Mouse (Mus musculus) midbrain, embryonic 15.5 days (tissue): ENCODE data around the gene Kcnab2. TPM values are rescaled to one million over a fixed set of nuclear protein-coding genes. Genes with fewer than 3 reads are reported as not detected.

Source experiments
- ATAC-seq: fragments of 200-750 bp; cut with Nextera tagmentation; replicated peaks from 2 replicates; pipeline ENCODE4 v1.8.0; 2017; ENCODE audit warnings: moderate TSS enrichment
- H3K27ac ChIP-seq: fragments of 300-500 bp; sonication (generic); 2 replicates; pipeline ENCODE4 v1.5.1; 2015; ENCODE audit warnings: mild to moderate bottlenecking, inconsistent platforms
- H3K27me3 ChIP-seq: fragments of 300-500 bp; sonication (generic); replicated peaks from 2 replicates; pipeline ENCODE4 v1.6.1; 2015; ENCODE audit warnings: inconsistent platforms
- H3K36me3 ChIP-seq: fragments of 300-500 bp; sonication (generic); replicated peaks from 2 replicates; pipeline ENCODE4 v1.6.1; 2015; ENCODE audit warnings: inconsistent platforms
- H3K4me1 ChIP-seq: fragments of 300-500 bp; sonication (generic); 2 replicates; pipeline ENCODE4 v1.6.1; 2015; ENCODE audit warnings: inconsistent platforms
- H3K4me2 ChIP-seq: fragments of 300-500 bp; sonication (generic); 2 replicates; pipeline ENCODE4 v1.6.1; 2015; ENCODE audit warnings: inconsistent platforms, mild to moderate bottlenecking, moderate library complexity
- H3K4me3 ChIP-seq: fragments of 300-500 bp; sonication (generic); 2 replicates; pipeline ENCODE4 v1.5.1; 2015; ENCODE audit warnings: mild to moderate bottlenecking, inconsistent platforms
- H3K9ac ChIP-seq: fragments of 300-500 bp; sonication (generic); 2 replicates; pipeline ENCODE4 v1.6.1; 2015; ENCODE audit warnings: mild to moderate bottlenecking, inconsistent platforms
- H3K9me3 ChIP-seq: fragments of 300-500 bp; sonication (generic); 2 replicates; pipeline ENCODE4 v1.6.1; 2016; ENCODE audit warnings: inconsistent platforms
- WGBS: fragments of 180-500 bp; shearing (Covaris S2); methylation state at CpG from one replicate; pipeline ENCODE4 v1.1.7; 2015; ENCODE audit warnings: mixed read lengths; 5-methylcytosine and 5-hydroxymethylcytosine counted together
- polyA plus RNA-seq: library from polyadenylated mRNA; unstranded; fragments of >200 nt; fragmentation: Nextera tagmentation; extraction: Ambion mirVana; gene quantifications from 2 replicates; pipeline ENCODE4 v1.2.1, GENCODE M21; 2015

Gene Kcnab2
- 26.1 and 27.8 TPM in 2 replicates for polyA plus RNA-seq

DNA sequence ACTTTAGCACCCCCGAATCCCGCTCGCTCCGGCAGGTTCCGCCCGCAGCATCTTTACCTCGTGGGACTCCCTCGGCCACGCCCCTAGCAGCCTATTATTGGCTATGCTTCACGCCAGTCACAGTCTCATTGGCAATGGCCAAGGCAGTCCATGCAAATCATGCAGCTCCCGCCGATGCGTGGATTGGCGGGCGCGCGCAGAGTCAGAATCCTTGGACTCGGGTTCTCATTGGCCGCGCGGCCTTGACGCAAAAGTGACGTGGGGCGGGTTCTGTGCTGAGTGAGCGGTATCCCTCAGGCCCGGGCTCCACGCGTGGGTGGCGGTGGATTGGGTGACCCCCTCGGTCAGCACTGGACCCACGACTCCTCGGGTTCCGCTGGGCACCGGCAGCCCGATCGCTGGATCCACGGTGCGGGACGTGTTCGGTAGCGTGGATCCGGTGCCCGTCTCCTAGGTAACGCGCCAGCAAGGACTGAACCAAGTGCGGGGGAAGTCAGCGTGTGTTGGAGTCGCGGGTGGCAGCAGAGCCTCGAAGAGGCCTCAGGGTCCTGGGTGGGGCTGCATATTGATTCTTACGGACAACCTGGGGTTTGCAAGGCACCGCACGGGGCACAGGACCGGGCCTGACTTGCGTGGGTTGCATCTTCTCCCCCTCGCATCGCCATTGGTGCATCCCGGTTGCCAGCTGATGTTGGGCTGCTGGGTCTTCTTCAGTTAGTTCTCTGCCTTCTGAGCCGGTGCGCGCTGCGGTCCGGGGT is at the start of gene Kcnab2:
Gene Kcnab2, minus strand, starts transcription at position 406 of the 758 bp plus-strand sequence.
- H3K9me3 ChIP-seq = no peaks in the 10 kb centered on the region
- peak within 1 kb of the TSS; percentile 63 for H3K4me3 ChIP-seq
- peaks cover 32% of the 10 kb centered on the region for H3K4me1 ChIP-seq
- H3K36me3 ChIP-seq = no peaks in the 10 kb centered on the region
- peak; percentile 96 for ATAC-seq
- peak within 1 kb of the TSS; percentile 95 for H3K27ac ChIP-seq
- H3K4me2 ChIP-seq = peak within 1 kb of the TSS; percentile 92
- no peaks in the 10 kb centered on the region for H3K27me3 ChIP-seq
- H3K9ac ChIP-seq = peak within 1 kb of the TSS; percentile 91
- under 1% methylated on average over 63 of the region's 63 CpGs for WGBS

DNA sequence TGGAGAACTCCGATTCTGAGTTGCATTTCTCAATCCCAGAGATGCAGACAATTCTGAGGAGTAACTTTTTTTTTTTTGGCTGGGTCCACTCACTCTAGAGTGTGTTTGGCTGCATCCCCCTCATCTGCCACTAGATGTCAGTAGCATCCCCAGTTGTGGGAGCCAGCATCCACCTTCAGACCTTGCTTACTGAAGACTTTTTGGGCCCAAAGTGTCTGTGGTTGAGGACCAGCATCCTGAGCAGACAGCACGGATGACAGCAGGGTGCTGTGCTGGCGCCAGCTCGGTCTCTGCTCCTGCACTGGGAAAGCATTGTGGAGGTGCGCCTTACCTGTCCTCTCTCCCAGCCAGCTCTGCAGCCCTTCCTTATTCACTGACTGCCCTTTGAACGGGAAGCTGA is 42.4 kb upstream of the Kcnab2 start:
- no peaks in the 10 kb centered on the region for H3K4me1 ChIP-seq
- no peaks in the 10 kb centered on the region for H3K9me3 ChIP-seq
- H3K27me3 ChIP-seq = no peaks in the 10 kb centered on the region
- ATAC-seq = no peak
- H3K9ac ChIP-seq = no peak overlapping the region
- H3K4me3 ChIP-seq = no peak overlapping the region
- H3K4me2 ChIP-seq = no peak overlapping the region
- H3K27ac ChIP-seq = no peak overlapping the region
- WGBS = 37% methylated on average over 6 of the region's 6 CpGs
- H3K36me3 ChIP-seq = no peaks in the 10 kb centered on the region

DNA sequence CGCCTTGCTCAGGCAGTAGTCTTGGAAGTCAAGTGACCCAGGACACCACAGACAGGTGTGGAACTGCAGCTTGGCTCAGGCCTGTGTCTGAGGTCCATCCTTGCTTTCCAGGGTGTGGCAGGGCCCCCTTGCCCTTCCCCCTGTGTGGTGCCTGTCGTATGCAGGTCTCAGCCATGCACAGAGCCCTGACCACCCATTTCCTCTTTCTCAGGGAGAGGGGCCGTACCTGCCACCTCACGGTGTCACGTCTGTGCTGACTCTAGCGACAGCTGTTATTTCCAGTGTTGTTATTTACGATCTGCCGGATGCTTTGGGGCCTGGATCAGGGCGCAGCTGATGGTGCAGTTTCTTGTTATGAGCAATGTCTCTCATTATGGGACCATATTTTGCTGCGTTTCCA is 41.4 kb upstream of the Kcnab2 start:
- Histone ChIP-seq H3K4me1 (no peaks in the 10 kb centered on the region), H3K9ac (no peak overlapping the region), H3K4me3 (no peak overlapping the region), H3K36me3 (no peaks in the 10 kb centered on the region), H3K4me2 (no peak overlapping the region), H3K27ac (no peak overlapping the region), H3K27me3 (no peaks in the 10 kb centered on the region), H3K9me3 (no peaks in the 10 kb centered on the region)
- ATAC-seq = no peak
- 92% methylated on average over 10 of the region's 10 CpGs for WGBS

DNA sequence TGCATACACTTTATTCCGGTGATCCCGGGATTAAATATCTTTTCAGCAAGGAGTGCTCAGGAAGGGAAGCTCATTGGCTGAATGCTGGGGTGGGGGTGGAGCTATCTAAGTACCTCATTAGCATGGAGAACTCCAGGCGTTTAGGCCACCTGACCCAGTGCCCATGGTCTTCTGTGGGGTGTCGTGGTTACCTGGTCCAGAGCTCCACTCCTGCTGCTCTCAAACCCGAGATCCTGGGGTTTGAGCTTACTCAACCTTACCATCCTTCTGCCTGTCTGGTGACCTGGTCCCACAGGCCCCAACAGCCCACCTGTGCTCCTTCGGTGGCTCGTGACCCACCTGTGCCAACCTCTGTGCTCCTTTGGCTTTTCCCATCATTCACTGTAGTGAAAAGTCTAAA is 37.2 kb upstream of the Kcnab2 start:
- Histone ChIP-seq H3K4me2 (no peak overlapping the region), H3K9ac (no peak overlapping the region), H3K9me3 (no peaks in the 10 kb centered on the region), H3K27me3 (no peaks in the 10 kb centered on the region), H3K27ac (no peak overlapping the region), H3K4me1 (peaks cover 6% of the 10 kb centered on the region; the same call in 1 of the 2 replicates), H3K36me3 (no peaks in the 10 kb centered on the region), H3K4me3 (no peak overlapping the region)
- ATAC-seq = no peak
- WGBS = 71% methylated on average over 7 of the region's 7 CpGs

DNA sequence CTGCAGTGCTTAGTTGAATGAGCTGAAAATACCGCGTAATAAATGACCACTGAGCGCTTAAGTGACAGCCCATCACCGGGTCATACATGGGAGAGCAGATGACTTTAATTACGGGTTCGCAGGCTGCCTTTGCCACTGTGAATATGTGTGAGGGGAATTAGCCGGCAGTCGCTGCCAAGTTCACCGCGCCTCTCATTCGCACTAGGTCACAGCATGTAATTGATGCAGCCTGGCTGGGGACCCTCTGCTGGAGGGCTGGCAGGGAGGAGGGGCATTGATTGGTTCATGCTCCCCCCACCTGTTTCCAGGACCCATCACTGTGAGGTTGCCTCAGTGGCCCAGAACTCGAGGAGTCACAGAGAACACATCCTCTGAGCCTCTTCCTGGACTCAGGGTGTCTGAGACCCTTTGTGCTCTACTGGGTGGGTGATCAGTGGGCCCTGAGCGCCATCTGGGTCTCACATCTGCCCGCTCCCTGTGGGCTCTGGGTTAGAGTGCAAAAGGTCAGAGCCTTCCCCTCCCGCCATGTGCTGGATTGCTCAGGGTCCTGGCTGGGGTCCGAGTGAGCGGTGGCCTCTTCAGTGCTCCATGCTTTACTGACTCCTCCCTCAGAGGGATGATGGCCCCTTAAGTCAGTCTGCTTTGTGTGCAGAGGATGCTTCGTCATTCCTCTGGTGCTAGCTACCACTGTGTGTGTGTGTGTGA is 34.7 kb upstream of the Kcnab2 start:
- Histone ChIP-seq H3K9ac (no peak overlapping the region), H3K27ac (no peak overlapping the region), H3K9me3 (no peaks in the 10 kb centered on the region), H3K4me3 (no peak overlapping the region), H3K4me2 (no peak overlapping the region), H3K27me3 (no peaks in the 10 kb centered on the region), H3K4me1 (peaks cover 6% of the 10 kb centered on the region; the same call in 1 of the 2 replicates), H3K36me3 (no peaks in the 10 kb centered on the region; the same call in 1 of the 2 replicates)
- ATAC-seq = 0 out of 2 replicates have a peak, but pooled peaks have one; percentile 37
- WGBS = 45% methylated on average over 18 of the region's 18 CpGs

DNA sequence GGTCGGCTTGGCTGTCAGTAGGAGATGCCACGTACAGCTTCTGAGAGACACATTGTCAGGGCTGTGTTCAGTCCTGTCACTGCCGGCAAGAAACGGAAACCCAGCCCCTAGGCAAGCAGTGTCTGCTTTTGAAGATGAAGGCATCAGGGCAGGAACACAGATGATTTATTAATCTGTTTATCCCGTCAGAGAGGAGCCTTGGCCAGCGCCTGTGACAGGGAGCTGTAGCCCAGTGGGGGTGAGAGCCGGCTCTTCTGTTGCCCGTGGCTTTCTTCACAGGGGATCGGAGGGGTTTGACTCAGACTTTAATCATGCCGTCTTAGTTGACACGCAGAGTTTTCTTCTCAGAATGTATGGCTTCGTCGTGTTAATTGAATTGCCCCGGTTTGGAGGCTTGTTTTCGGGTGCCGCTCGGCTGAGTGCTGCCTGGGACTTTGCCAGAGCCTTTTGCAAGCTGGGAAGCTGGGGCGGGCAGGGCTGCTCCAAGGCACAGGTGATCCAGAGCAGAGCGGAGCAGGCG is 16.7 kb upstream of the Kcnab2 start:
- H3K9ac ChIP-seq = no peak overlapping the region
- no peaks in the 10 kb centered on the region for H3K27me3 ChIP-seq
- peaks cover 29% of the 10 kb centered on the region for H3K4me1 ChIP-seq
- ATAC-seq = peak; percentile 46; the same call in 1 of the 2 replicates
- H3K9me3 ChIP-seq = no peaks in the 10 kb centered on the region
- 26% methylated on average over 20 of the region's 20 CpGs for WGBS
- H3K4me3 ChIP-seq = no peak overlapping the region
- H3K36me3 ChIP-seq = peaks cover 5% of the 10 kb centered on the region; the same call in 1 of the 2 replicates
- peak overlapping the region; percentile 63 for H3K27ac ChIP-seq
- peak overlapping the region; percentile 8 for H3K4me2 ChIP-seq

DNA sequence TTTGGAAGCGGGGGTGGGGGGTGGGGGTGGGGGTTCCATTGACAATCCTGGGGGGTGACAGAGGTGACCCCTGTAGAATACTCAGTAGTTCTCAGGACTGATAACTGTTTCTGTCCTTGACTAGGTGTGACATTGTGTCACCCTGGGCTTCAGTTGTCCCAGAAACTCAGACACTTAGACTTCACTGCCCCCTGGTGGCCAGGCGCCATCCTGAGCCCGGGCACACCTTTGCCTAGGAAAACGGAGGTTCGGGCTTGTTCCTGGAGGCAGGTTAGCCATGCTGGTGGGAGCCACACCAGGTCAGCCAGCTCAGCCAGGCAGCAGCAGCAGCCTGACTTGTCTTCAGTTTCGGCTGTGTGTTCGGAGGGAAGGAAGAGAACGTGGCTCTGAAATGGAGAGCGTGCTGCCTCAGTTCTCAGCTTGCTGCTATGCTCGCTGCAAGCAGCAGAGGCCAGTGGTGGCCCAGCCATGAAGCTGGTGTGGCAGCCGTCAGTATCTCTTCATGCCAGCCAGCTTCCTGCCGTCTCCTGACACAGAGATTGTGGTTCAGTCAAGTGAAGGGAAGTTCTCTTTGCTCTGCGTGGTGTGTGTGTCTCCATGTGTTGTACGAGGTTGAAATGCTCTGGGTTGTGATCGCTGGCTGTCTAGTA is 13.7 kb upstream of the Kcnab2 start:
- Histone ChIP-seq H3K9ac (no peak overlapping the region), H3K4me2 (no peak overlapping the region)
- 0 out of 2 replicates have a peak, but pooled peaks have one; percentile 32 for ATAC-seq

DNA sequence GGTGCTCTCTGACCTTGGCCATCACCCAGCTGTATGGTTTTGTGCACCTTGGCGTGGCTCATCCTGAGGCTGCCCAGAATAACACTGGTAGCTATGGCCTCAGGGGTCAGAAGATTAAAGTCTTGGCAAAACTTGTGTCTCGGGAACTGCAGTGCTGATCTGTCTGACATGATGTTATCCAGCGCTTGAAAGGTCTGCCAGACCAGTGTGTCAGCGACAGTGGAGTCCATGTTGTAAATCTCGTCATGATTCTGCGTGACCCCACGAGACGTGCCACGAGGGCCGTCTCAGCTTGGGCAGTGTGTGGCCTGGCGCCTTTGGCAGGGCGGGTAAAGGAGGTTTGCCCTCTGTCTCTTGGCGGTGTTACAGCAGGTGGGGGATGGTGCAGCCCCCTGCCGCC is 12.6 kb upstream of the Kcnab2 start:
- WGBS = 89% methylated on average over 14 of the region's 14 CpGs
- no peaks in the 10 kb centered on the region for H3K36me3 ChIP-seq

More for the DNA sequence above, 13.7 kb upstream of the Kcnab2 start:
- no peak overlapping the region for H3K27ac ChIP-seq
- 52% methylated on average over 15 of the region's 15 CpGs for WGBS
- peaks cover 27% of the 10 kb centered on the region for H3K4me1 ChIP-seq
- no peaks in the 10 kb centered on the region for H3K36me3 ChIP-seq
- no peaks in the 10 kb centered on the region for H3K9me3 ChIP-seq
- no peak overlapping the region for H3K4me3 ChIP-seq
- no peaks in the 10 kb centered on the region for H3K27me3 ChIP-seq

DNA sequence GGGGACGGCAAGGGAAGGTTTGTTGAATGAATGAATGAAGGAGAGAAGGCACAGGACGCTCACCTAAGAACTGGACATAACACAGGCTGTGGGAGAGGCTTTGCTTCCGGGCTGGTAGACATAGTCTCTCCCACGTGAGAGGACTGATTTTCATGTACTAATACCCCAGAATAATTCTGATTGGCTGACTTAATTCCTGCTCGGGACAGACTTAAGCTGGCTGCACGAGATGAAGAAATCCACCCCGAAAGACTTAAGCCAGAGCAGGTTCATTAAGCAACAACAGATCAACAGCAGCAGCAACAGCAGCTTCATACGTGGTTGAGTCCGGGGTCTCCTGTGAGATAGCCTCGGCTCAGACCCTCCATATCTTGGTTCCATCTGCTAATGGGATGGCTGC is 10.4 kb upstream of the Kcnab2 start:
- Histone ChIP-seq H3K4me1 (peaks cover 3% of the 10 kb centered on the region), H3K9me3 (no peaks in the 10 kb centered on the region), H3K27ac (no peak overlapping the region), H3K27me3 (no peaks in the 10 kb centered on the region), H3K4me2 (no peak overlapping the region), H3K4me3 (no peak overlapping the region), H3K9ac (no peak overlapping the region), H3K36me3 (no peaks in the 10 kb centered on the region)
- WGBS = 77% methylated on average over 10 of the region's 10 CpGs
- no peak for ATAC-seq

More for the DNA sequence above, 12.6 kb upstream of the Kcnab2 start:
- H3K27me3 ChIP-seq = no peaks in the 10 kb centered on the region
- H3K9ac ChIP-seq = no peak overlapping the region
- H3K27ac ChIP-seq = no peak overlapping the region
- ATAC-seq = no peak
- H3K4me2 ChIP-seq = no peak overlapping the region
- H3K4me3 ChIP-seq = no peak overlapping the region
- peaks cover 20% of the 10 kb centered on the region for H3K4me1 ChIP-seq
- no peaks in the 10 kb centered on the region for H3K9me3 ChIP-seq

DNA sequence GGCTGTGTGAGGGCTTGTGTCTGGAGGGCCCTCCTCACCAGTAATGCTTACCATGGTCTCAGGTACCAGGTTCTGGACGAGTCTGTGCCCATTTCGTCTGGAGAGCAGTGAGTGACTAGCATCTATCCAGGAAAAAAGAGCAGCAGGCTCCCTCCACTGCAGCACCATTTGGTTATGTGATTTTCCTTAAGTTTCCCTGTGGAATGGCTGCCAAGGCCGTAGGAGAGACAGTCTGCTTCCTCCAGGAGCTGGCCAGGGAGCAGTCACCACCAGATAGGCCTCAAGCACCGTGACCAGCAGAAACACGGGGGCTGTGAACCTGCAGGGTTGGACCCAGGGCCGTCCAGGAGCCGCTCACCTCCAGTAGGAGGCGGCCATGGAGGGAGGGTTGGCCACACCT is 2.8 kb upstream of the Kcnab2 start:
- no peak overlapping the region for H3K4me2 ChIP-seq
- 61% methylated on average over 8 of the region's 8 CpGs for WGBS
- ATAC-seq = no peak
- H3K4me3 ChIP-seq = no peak overlapping the region
- no peaks in the 10 kb centered on the region for H3K9me3 ChIP-seq
- H3K36me3 ChIP-seq = no peaks in the 10 kb centered on the region
- no peak overlapping the region for H3K27ac ChIP-seq
- H3K9ac ChIP-seq = no peak overlapping the region
- H3K4me1 ChIP-seq = peaks cover 29% of the 10 kb centered on the region
- no peaks in the 10 kb centered on the region for H3K27me3 ChIP-seq

DNA sequence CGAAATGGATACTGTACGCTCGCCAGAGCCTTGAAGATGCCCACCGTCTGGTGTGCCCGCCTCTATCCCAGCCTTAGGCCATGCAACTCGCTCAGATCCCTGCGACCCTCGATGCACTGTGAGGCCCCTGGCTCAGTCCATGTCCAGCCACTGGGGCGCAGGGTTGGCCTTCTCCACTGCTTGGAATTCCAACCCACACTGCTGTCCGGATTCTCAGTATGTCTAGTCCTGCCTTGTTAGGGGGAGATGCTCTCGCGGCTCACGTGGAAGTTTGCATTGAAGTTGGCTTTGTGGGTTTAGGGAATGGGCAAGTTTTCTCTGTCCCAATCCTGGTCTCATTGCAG is 525 bp upstream of the Kcnab2 start:
- H3K9me3 ChIP-seq = no peaks in the 10 kb centered on the region
- no peaks in the 10 kb centered on the region for H3K36me3 ChIP-seq
- ATAC-seq = no peak; the same call in 1 of the 2 replicates
- no peaks in the 10 kb centered on the region for H3K27me3 ChIP-seq
- peaks cover 32% of the 10 kb centered on the region for H3K4me1 ChIP-seq
- H3K27ac ChIP-seq = peak overlapping the region; percentile 95
- H3K4me2 ChIP-seq = peak overlapping the region; percentile 92
- under 1% methylated on average over 13 of the region's 13 CpGs for WGBS
- H3K4me3 ChIP-seq = peak overlapping the region; percentile 63
- H3K9ac ChIP-seq = peak overlapping the region; percentile 91

DNA sequence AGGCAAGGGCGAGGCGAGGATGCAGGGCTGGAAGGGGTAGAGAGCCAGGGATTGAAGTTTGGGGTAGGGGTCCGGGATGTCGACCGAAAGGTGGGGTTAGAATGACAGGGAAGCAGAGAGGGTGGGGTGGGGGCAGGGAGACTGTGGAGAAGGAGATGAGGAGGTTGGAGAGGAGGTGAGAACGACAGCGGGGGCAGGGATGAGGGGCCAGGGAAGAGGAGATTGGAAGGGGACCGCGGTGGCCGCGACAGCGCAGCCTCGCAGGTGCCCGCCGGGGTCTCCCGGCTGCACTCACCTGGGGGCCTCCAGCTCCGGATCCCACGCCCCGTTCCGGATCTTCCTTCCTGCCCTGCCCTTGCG is 585 bp downstream of the Kcnab2 start:
- Histone ChIP-seq H3K27me3 (no peaks in the 10 kb centered on the region), H3K9me3 (0 out of 2 replicates have a peak, but pooled peaks cover under 1% of the 10 kb centered on the region), H3K27ac (peak overlapping the region; percentile 68), H3K4me2 (peak overlapping the region; percentile 92), H3K36me3 (no peaks in the 10 kb centered on the region), H3K9ac (peak overlapping the region; percentile 64), H3K4me1 (peaks cover 32% of the 10 kb centered on the region), H3K4me3 (peak overlapping the region; percentile 63)
- 0% methylated on average over 21 of the region's 21 CpGs for WGBS
- no peak; the same call in 1 of the 2 replicates for ATAC-seq
